Mouse (Mus musculus): ENCODE measurements around the gene Ptpro. TPM values are rescaled to one million over a fixed set of nuclear protein-coding genes. Genes with fewer than 3 reads are reported as not detected.

Gene Ptpro
- total and polyA plus RNA-seq, 3 experiments: 0.05 TPM; not detected in 2

DNA sequence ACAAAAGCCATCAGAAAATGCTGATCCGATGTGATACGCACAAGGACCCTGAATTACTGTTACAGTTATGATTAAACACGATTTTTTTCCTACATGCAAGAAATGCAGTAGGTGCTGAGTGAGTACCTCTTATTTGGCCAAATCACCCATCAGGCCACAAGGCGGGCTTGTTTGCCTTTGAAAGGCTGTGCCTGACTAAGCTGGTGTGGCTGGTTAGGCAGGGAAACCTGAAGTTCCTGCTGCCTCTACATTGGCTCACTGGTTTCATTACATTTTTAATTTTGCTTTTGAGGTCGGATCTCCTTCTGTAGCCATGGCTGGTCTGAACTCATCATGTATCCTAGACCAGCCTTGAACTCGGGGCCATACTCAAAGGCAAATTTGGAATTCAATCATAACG is 250.9 kb downstream of the Ptpro start:
- Histone ChIP-seq H3K9me3 (replicated peaks) (peaks cover 52% of the 10 kb centered on the region), H3K4me1 (ENCODE audit: insufficient read depth, low read depth, low read length) (no peaks in the 10 kb centered on the region), H3K4me3 (ENCODE audit: low read depth, low read length) (no peak overlapping the region), H3K36me3 (replicated peaks) (no peaks in the 10 kb centered on the region), H3K27me3 (ENCODE audit: insufficient read depth, low read length) (no peaks in the 10 kb centered on the region)
- TF ChIP-seq POLR2AphosphoS5 (IDR thresholded peaks at IDR 0.05; ENCODE audit: insufficient replicate concordance, low read depth, low read length) (no peak), CTCF (IDR thresholded peaks at IDR 0.05; ENCODE audit: low read depth, low read length) (no peak), TAL1 (conservative IDR thresholded peaks at IDR 0.05; ENCODE audit: low read depth, low read length) (no peak), GATA1 (IDR thresholded peaks at IDR 0.05; ENCODE audit: borderline replicate concordance, low read length) (no peak), GATA2 (IDR thresholded peaks at IDR 0.05; ENCODE audit: borderline replicate concordance, low read depth, low read length) (no peak)
- ATAC-seq (ENCODE audit: extremely low read depth, insufficient number of reproducible peaks, low FRiP score, poor library complexity, severe bottlenecking): no peak
- DNase-seq (ENCODE audit: low spot score): no peak

DNA sequence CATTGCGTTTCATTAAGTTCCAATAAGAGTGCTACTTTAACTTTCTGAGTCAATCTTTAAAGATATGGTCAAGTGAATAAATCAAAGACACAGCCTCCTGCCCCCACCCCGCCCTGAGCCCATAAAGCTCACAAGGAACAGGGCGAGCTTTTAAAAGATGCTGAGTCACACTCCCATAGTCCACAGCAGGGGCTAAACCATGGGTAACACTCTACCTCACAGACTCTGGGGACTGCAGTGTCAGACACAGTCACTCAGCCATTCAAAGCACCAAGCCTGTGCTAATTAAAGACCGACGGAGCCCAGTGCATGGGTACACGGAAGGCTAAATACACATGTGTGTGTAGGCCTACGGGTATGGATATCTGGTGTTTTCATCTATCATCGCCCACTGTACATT is 251.3 kb downstream of the Ptpro start:
- H3K9me3 ChIP-seq (replicated peaks): peaks cover 53% of the 10 kb centered on the region
- no peaks in the 10 kb centered on the region for H3K4me1 ChIP-seq (ENCODE audit: insufficient read depth, low read depth, low read length)
- ATAC-seq (ENCODE audit: extremely low read depth, insufficient number of reproducible peaks, low FRiP score, poor library complexity, severe bottlenecking) (no peak), DNase-seq (ENCODE audit: low spot score) (no peak)
- TF ChIP-seq TAL1 (conservative IDR thresholded peaks at IDR 0.05; ENCODE audit: low read depth, low read length) (no peak), POLR2AphosphoS5 (IDR thresholded peaks at IDR 0.05; ENCODE audit: insufficient replicate concordance, low read depth, low read length) (no peak), GATA2 (IDR thresholded peaks at IDR 0.05; ENCODE audit: borderline replicate concordance, low read depth, low read length) (no peak), CTCF (IDR thresholded peaks at IDR 0.05; ENCODE audit: low read depth, low read length) (no peak), GATA1 (IDR thresholded peaks at IDR 0.05; ENCODE audit: borderline replicate concordance, low read length) (no peak)
- H3K4me3 ChIP-seq (ENCODE audit: low read depth, low read length): no peak overlapping the region
- H3K36me3 ChIP-seq (replicated peaks): no peaks in the 10 kb centered on the region
- no peaks in the 10 kb centered on the region for H3K27me3 ChIP-seq (ENCODE audit: insufficient read depth, low read length)

DNA sequence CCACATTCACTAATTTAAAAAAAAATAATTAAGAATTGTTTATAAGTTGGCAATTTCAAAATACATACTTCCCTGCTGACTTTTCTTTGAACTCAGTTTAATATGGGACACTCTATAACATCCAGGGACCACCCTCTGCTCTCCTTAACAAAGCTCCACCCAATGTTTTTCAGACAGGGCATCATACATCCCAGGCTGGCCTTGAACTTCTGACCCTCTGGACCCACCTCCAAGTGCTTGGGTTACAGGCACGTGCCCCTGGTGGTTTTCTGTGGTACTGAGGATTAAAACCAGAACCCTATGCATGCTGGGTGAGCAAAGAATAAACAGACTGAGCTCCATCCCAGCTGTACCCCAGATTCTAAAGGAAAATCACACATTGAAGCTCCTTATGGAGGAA is 251.9 kb downstream of the Ptpro start:
- H3K4me3 ChIP-seq (ENCODE audit: low read depth, low read length): no peak overlapping the region
- no peak for TF ChIP-seq GATA2 (IDR thresholded peaks at IDR 0.05; ENCODE audit: borderline replicate concordance, low read depth, low read length)
- TF ChIP-seq TAL1 (conservative IDR thresholded peaks at IDR 0.05; ENCODE audit: low read depth, low read length): no peak
- no peak for TF ChIP-seq CTCF (IDR thresholded peaks at IDR 0.05; ENCODE audit: low read depth, low read length)
- no peak for TF ChIP-seq GATA1 (IDR thresholded peaks at IDR 0.05; ENCODE audit: borderline replicate concordance, low read length)
- TF ChIP-seq POLR2AphosphoS5 (IDR thresholded peaks at IDR 0.05; ENCODE audit: insufficient replicate concordance, low read depth, low read length): no peak
- no peaks in the 10 kb centered on the region for H3K36me3 ChIP-seq (replicated peaks)
- no peaks in the 10 kb centered on the region for H3K27me3 ChIP-seq (ENCODE audit: insufficient read depth, low read length)
- no peak for DNase-seq (ENCODE audit: low spot score)
- peaks cover 54% of the 10 kb centered on the region for H3K9me3 ChIP-seq (replicated peaks)
- no peak for ATAC-seq (ENCODE audit: extremely low read depth, insufficient number of reproducible peaks, low FRiP score, poor library complexity, severe bottlenecking)
- H3K4me1 ChIP-seq (ENCODE audit: insufficient read depth, low read depth, low read length): no peaks in the 10 kb centered on the region

DNA sequence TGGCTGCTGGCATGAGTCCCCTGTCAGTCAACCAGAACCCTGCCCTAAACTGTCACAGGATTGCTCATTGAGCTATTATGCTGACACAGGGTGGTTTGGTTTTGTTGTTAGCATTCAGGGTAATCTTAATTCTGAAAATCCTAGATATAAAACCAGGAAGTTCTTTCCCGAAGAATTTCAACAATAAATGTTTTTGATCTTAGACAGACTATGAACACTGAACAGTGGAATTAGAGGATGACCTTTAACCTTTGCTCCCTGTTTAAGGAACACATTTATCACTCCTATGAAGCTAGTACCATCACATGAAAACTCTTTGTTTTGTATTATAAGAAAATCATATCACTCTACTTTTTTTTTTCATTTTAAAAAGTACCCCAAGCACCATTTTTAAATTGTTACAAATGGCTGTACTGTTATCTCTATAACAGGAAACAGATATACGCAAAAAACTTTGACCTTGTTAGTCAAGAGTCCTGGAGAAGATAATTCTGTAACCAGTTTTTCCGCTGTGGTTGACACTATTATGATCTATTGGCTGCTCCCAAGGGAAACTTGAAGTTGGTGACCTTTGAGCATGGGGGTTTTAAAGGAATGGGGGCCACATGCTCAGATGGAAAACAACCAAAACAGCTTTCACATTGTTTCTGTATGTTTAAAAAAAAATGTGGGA is 253.6 kb downstream of the Ptpro start:
- ATAC-seq (ENCODE audit: extremely low read depth, insufficient number of reproducible peaks, low FRiP score, poor library complexity, severe bottlenecking) (no peak), DNase-seq (ENCODE audit: low spot score) (no peak)
- Histone ChIP-seq H3K27me3 (ENCODE audit: insufficient read depth, low read length) (no peaks in the 10 kb centered on the region), H3K36me3 (replicated peaks) (no peaks in the 10 kb centered on the region), H3K9me3 (replicated peaks) (peaks cover 58% of the 10 kb centered on the region), H3K4me3 (ENCODE audit: low read depth, low read length) (no peak overlapping the region), H3K4me1 (ENCODE audit: insufficient read depth, low read depth, low read length) (no peaks in the 10 kb centered on the region)
- TF ChIP-seq GATA2 (IDR thresholded peaks at IDR 0.05; ENCODE audit: borderline replicate concordance, low read depth, low read length): no peak
- TF ChIP-seq TAL1 (conservative IDR thresholded peaks at IDR 0.05; ENCODE audit: low read depth, low read length): no peak
- no peak for TF ChIP-seq GATA1 (IDR thresholded peaks at IDR 0.05; ENCODE audit: borderline replicate concordance, low read length)
- TF ChIP-seq CTCF (IDR thresholded peaks at IDR 0.05; ENCODE audit: low read depth, low read length): no peak
- TF ChIP-seq POLR2AphosphoS5 (IDR thresholded peaks at IDR 0.05; ENCODE audit: insufficient replicate concordance, low read depth, low read length): no peak

DNA sequence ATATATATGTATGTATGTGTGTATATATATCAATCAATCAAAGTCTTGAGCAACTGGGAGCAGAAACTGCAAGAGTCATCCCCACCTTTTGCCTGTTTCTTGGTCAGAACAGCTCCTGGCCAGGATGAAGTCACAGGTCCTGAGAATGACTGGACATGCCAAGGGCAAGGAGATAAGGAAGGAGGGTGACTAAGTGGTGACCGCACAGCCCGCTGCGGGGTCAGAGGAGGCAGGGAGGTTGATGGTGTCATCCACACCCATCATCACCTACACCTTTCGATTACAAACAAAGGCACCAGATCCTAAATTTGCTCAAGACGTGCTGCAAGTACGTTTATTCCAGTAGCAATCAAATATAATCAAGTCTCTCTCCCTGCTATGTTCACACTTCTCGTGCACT is 254.4 kb downstream of the Ptpro start:
- Histone ChIP-seq H3K27me3 (ENCODE audit: insufficient read depth, low read length) (no peaks in the 10 kb centered on the region), H3K4me1 (ENCODE audit: insufficient read depth, low read depth, low read length) (no peaks in the 10 kb centered on the region), H3K9me3 (replicated peaks) (peaks cover 61% of the 10 kb centered on the region), H3K36me3 (replicated peaks) (no peaks in the 10 kb centered on the region), H3K4me3 (ENCODE audit: low read depth, low read length) (no peak overlapping the region)
- TF ChIP-seq GATA1 (IDR thresholded peaks at IDR 0.05; ENCODE audit: borderline replicate concordance, low read length) (no peak), CTCF (IDR thresholded peaks at IDR 0.05; ENCODE audit: low read depth, low read length) (no peak), POLR2AphosphoS5 (IDR thresholded peaks at IDR 0.05; ENCODE audit: insufficient replicate concordance, low read depth, low read length) (no peak), TAL1 (conservative IDR thresholded peaks at IDR 0.05; ENCODE audit: low read depth, low read length) (no peak), GATA2 (IDR thresholded peaks at IDR 0.05; ENCODE audit: borderline replicate concordance, low read depth, low read length) (no peak)
- no peak for ATAC-seq (ENCODE audit: extremely low read depth, insufficient number of reproducible peaks, low FRiP score, poor library complexity, severe bottlenecking)
- no peak for DNase-seq (ENCODE audit: low spot score)

DNA sequence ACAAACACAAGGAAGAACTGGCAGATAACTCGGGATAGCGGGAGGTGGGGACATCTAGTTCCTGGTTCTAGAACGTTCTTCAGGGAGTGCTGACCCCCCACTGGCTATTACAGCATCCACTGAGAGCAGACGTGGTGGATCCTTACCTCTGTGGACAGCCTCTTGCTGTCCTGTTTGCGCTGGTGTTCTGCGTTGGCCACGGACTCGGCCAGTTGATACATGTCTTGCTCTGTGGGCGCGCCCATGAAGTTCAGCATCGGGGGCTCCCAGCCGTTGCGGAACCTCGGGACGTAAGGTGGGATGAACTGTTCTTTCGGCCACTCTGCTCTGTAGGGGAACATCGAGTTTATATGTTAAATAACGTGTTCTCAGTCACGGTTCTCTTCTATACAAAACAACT is 256.8 kb downstream of the Ptpro start:
- no peaks in the 10 kb centered on the region for H3K27me3 ChIP-seq (ENCODE audit: insufficient read depth, low read length)

More for the DNA sequence above, 256.8 kb downstream of the Ptpro start:
- Histone ChIP-seq H3K36me3 (replicated peaks) (no peaks in the 10 kb centered on the region), H3K4me1 (ENCODE audit: insufficient read depth, low read depth, low read length) (no peaks in the 10 kb centered on the region), H3K4me3 (ENCODE audit: low read depth, low read length) (no peak overlapping the region), H3K9me3 (replicated peaks) (peaks cover 71% of the 10 kb centered on the region)
- no peak for DNase-seq (ENCODE audit: low spot score)
- ATAC-seq (ENCODE audit: extremely low read depth, insufficient number of reproducible peaks, low FRiP score, poor library complexity, severe bottlenecking): no peak
- TF ChIP-seq POLR2AphosphoS5 (IDR thresholded peaks at IDR 0.05; ENCODE audit: insufficient replicate concordance, low read depth, low read length) (no peak), TAL1 (conservative IDR thresholded peaks at IDR 0.05; ENCODE audit: low read depth, low read length) (no peak), GATA1 (IDR thresholded peaks at IDR 0.05; ENCODE audit: borderline replicate concordance, low read length) (no peak)
